Mouse (Mus musculus): Measurements from ENCODE around the gene Atp11a. TPM values are rescaled to one million over a fixed set of nuclear protein-coding genes. Genes with fewer than 3 reads are reported as not detected.

Gene Atp11a
- total and polyA plus RNA-seq, 3 experiments, result 0.12 to 0.27 (median 0.21) TPM

GRCm38 (mm10) chr8:12779541-12779940 lies 22.7 kb downstream of the Atp11a start:
- dilution Hi-C loops (cut with MboI; ENCODE audit: extremely low pct_ligation_motif_present, extremely low pct_unique_long_range_greater_than_20kb, low sequenced_read_pairs), result no loop called here
- Histone ChIP-seq H3K9me3 (replicated peaks; ENCODE audit: low read length) (no peaks in the 10 kb centered on the region), H3K4me2 (ENCODE audit: insufficient read depth, low read depth, poor library complexity, severe bottlenecking) (no peak overlapping the region), H3K27me3 (replicated peaks) (peaks cover 81% of the 10 kb centered on the region), H3K9ac (ENCODE audit: insufficient read depth, low read depth) (no peak overlapping the region), H3K79me2 (replicated peaks; ENCODE audit: control insufficient read depth, extremely low read depth, insufficient read depth, poor library complexity, severe bottlenecking) (no peaks in the 10 kb centered on the region), H3K36me3 (replicated peaks in 1 of 2; ENCODE audit: control insufficient read depth in 1 of 2, insufficient read depth in 1 of 2, low read length in 1 of 2) (no peaks in the 10 kb centered on the region), H3K4me3 (replicated peaks in 1 of 3; ENCODE audit: low read depth in 2 of 3, low read length in 2 of 3, poor library complexity in 1 of 3) (no peak overlapping the region), H3K27ac (ENCODE audit: insufficient read depth, low read depth) (no peak overlapping the region), H3K4me1 (ENCODE audit: control insufficient read depth in 1 of 2, insufficient read depth in 2 of 2) (no peaks in the 10 kb centered on the region)
- no peak for DNase-seq (ENCODE audit: extremely low read depth)
- in situ Hi-C loops (cut with MboI; ENCODE audit: low pct_ligation_motif_present, low pct_unique_long_range_greater_than_20kb, low sequenced_read_pairs), result no loop called here
- TF ChIP-seq MEF2A (IDR thresholded peaks at IDR 0.05; ENCODE audit: borderline replicate concordance, low read depth, low read length), result no peak

GRCm38 (mm10) chr8:12785508-12785907 lies 28.7 kb downstream of the Atp11a start:
- dilution Hi-C loops (cut with MboI; ENCODE audit: extremely low pct_ligation_motif_present, extremely low pct_unique_long_range_greater_than_20kb, low sequenced_read_pairs) (no loop called here), in situ Hi-C loops (cut with MboI; ENCODE audit: low pct_ligation_motif_present, low pct_unique_long_range_greater_than_20kb, low sequenced_read_pairs) (no loop called here)
- Histone ChIP-seq H3K9ac (ENCODE audit: insufficient read depth, low read depth) (no peak overlapping the region), H3K79me2 (replicated peaks; ENCODE audit: control insufficient read depth, extremely low read depth, insufficient read depth, poor library complexity, severe bottlenecking) (no peaks in the 10 kb centered on the region), H3K9me3 (replicated peaks; ENCODE audit: low read length) (no peaks in the 10 kb centered on the region), H3K27me3 (replicated peaks) (peaks cover 89% of the 10 kb centered on the region), H3K27ac (ENCODE audit: insufficient read depth, low read depth) (no peak overlapping the region), H3K4me2 (ENCODE audit: insufficient read depth, low read depth, poor library complexity, severe bottlenecking) (no peak overlapping the region), H3K36me3 (replicated peaks in 1 of 2; ENCODE audit: control insufficient read depth in 1 of 2, insufficient read depth in 1 of 2, low read length in 1 of 2) (no peaks in the 10 kb centered on the region), H3K4me1 (ENCODE audit: control insufficient read depth in 1 of 2, insufficient read depth in 2 of 2) (0 out of 4 replicates have a peak, but pooled peaks cover 0 to 2% of the 10 kb centered on the region in 2 experiments), H3K4me3 (replicated peaks in 1 of 3; ENCODE audit: low read depth in 2 of 3, low read length in 2 of 3, poor library complexity in 1 of 3) (no peak overlapping the region)
- no peak for DNase-seq (ENCODE audit: extremely low read depth)
- no peak for TF ChIP-seq GABPA (IDR thresholded peaks at IDR 0.05; ENCODE audit: insufficient replicate concordance, low read depth, low read length)
- no peak for TF ChIP-seq USF1 (IDR thresholded peaks at IDR 0.05; ENCODE audit: low read depth, low read length)
- TF ChIP-seq ZC3H11A (IDR thresholded peaks at IDR 0.05; ENCODE audit: low read depth, low read length), result no peak
- TF ChIP-seq ZKSCAN1 (IDR thresholded peaks at IDR 0.05; ENCODE audit: borderline replicate concordance, low read depth, low read length), result no peak
- TF ChIP-seq NRF1 (IDR thresholded peaks at IDR 0.05; ENCODE audit: low read depth, low read length), result no peak
- no peak for TF ChIP-seq HCFC1 (IDR thresholded peaks at IDR 0.05; ENCODE audit: low read depth, low read length)
- TF ChIP-seq RCOR1 (conservative IDR thresholded peaks at IDR 0.05; ENCODE audit: low read depth, low read length), result no peak
- TF ChIP-seq ZNF384 (IDR thresholded peaks at IDR 0.05; ENCODE audit: low read depth, low read length), result no peak
- no peak for TF ChIP-seq MAZ (IDR thresholded peaks at IDR 0.05; ENCODE audit: low read depth, low read length)
- no peak for TF ChIP-seq CHD1 (IDR thresholded peaks at IDR 0.05; ENCODE audit: low read depth, low read length)
- TF ChIP-seq RAD21 (IDR thresholded peaks at IDR 0.05; ENCODE audit: low read depth, low read length), result no peak
- TF ChIP-seq EP300 (IDR thresholded peaks at IDR 0.05; ENCODE audit: low read length), result no peak
- no peak for TF ChIP-seq E2F4 (IDR thresholded peaks at IDR 0.05; ENCODE audit: insufficient replicate concordance, low read depth, low read length)
- TF ChIP-seq KAT2A (IDR thresholded peaks at IDR 0.05; ENCODE audit: insufficient replicate concordance, low read length), result no peak
- TF ChIP-seq TCF12 (IDR thresholded peaks at IDR 0.05; ENCODE audit: low read depth, low read length), result no peak
- no peak for TF ChIP-seq MEF2A (IDR thresholded peaks at IDR 0.05; ENCODE audit: borderline replicate concordance, low read depth, low read length)
- TF ChIP-seq ETS1 (conservative IDR thresholded peaks at IDR 0.05; ENCODE audit: low read depth, low read length), result no peak
- TF ChIP-seq USF2 (conservative IDR thresholded peaks at IDR 0.05; ENCODE audit: low read depth, low read length), result no peak
- no peak for TF ChIP-seq BHLHE40 (IDR thresholded peaks at IDR 0.05; ENCODE audit: low read depth, low read length)
- TF ChIP-seq TBP (conservative IDR thresholded peaks at IDR 0.05; ENCODE audit: low read depth, low read length), result no peak
